Comparison of ENCODE assay signal across 8 mouse cellular contexts in genomic region chr7:133775796-133776625, GRCm38 (mm10). TPM values are rescaled to one million over a fixed set of nuclear protein-coding genes. Genes with fewer than 3 reads are reported as not detected.
DNase-seq lines count a peak whose midpoint lies in the region; ATAC-seq and TF ChIP-seq lines count a peak whose summit lies in the region.

No protein-coding gene starts in this region.

- peak overlapping the region; percentile 80 for H3K4me2 ChIP-seq in hindbrain, embryonic 11.5 days (replicated peaks; ENCODE audit: low read depth, low read length)
- H3K4me2 ChIP-seq in myocyte (ENCODE audit: low read depth): peak overlapping the region; percentile 64

- WGBS in forebrain, embryonic 10.5 days: 5% methylated on average over 38 of the region's 38 CpGs
- WGBS in hindbrain, embryonic 11.5 days: 5% methylated on average over 38 of the region's 38 CpGs

- H3ac ChIP-seq in myocyte (ENCODE audit: control insufficient read depth, insufficient read length): peak overlapping the region; percentile 32

- peak overlapping the region; percentile 87 for H3K9ac ChIP-seq in hindbrain, embryonic 11.5 days (ENCODE audit: low read depth, low read length)

- peaks cover 5% of the 10 kb centered on the region for H3K27me3 ChIP-seq in forebrain, embryonic 10.5 days (ENCODE audit: poor library complexity, severe bottlenecking)
- no peaks in the 10 kb centered on the region for H3K27me3 ChIP-seq in hindbrain, embryonic 11.5 days (ENCODE audit: control insufficient read depth, insufficient read depth, low read length)
- H3K27me3 ChIP-seq in myocyte (ENCODE audit: control insufficient read depth, insufficient read depth, insufficient read length): no peaks in the 10 kb centered on the region

- H3K9me3 ChIP-seq in forebrain, embryonic 10.5 days: no peaks in the 10 kb centered on the region
- no peaks in the 10 kb centered on the region for H3K9me3 ChIP-seq in hindbrain, embryonic 11.5 days (ENCODE audit: control insufficient read depth, low read length)

- H3K36me3 ChIP-seq in forebrain, embryonic 10.5 days (replicated peaks): no peaks in the 10 kb centered on the region
- no peaks in the 10 kb centered on the region for H3K36me3 ChIP-seq in hindbrain, embryonic 11.5 days (ENCODE audit: control insufficient read depth, insufficient read depth, low read length)
- H3K36me3 ChIP-seq in myocyte (ENCODE audit: control insufficient read depth, insufficient read depth): no peaks in the 10 kb centered on the region

- H3K4me3 ChIP-seq in forebrain, embryonic 10.5 days: peak overlapping the region; percentile 69
- peak overlapping the region; percentile 70 for H3K4me3 ChIP-seq in hindbrain, embryonic 11.5 days (ENCODE audit: low read depth, low read length)
- peak overlapping the region; percentile 40 for H3K4me3 ChIP-seq in myocyte

- peak; percentile 62 for ATAC-seq in activated CD4-positive, CD25-positive, alpha-beta regulatory T cell, adult 4 months
- ATAC-seq in hindbrain, embryonic 11.5 days (ENCODE audit: low FRiP score): no peak; the same call in none of the 2 replicates

- peak; percentile 22 for DNase-seq in ovary, postnatal 10 days (ENCODE audit: low spot score)
- no peak for DNase-seq in ovary, adult 18-20 months (ENCODE audit: low spot score)
- peak; percentile 20 for DNase-seq in forebrain, embryonic 10.5 days (ENCODE audit: extremely low spot score, low spot score)
- DNase-seq in hindbrain, embryonic 11.5 days (ENCODE audit: low spot score): no peak
- DNase-seq in liver: peak; percentile 27
- no peak for DNase-seq in embryo, embryonic 10 days (ENCODE audit: low spot score)

- peak overlapping the region; percentile 88 for H3K27ac ChIP-seq in forebrain, embryonic 10.5 days
- H3K27ac ChIP-seq in hindbrain, embryonic 11.5 days (ENCODE audit: low read depth, low read length): no peak overlapping the region

- peaks cover 10% of the 10 kb centered on the region for H3K79me2 ChIP-seq in myocyte (ENCODE audit: control insufficient read depth, insufficient read depth)

- no peak for TF ChIP-seq POLR2A in myocyte (IDR thresholded peaks at IDR 0.05; ENCODE audit: insufficient read length, low read depth)

- H3K4me1 ChIP-seq in forebrain, embryonic 10.5 days: peaks cover 39% of the 10 kb centered on the region
- H3K4me1 ChIP-seq in hindbrain, embryonic 11.5 days (replicated peaks; ENCODE audit: control insufficient read depth, insufficient read depth, low read length): no peaks in the 10 kb centered on the region

TF ChIP-seq in myocyte, 11 proteins besides CTCF, POLR2A, EP300 and RAD21:
- TF ChIP-seq MYOG (IDR thresholded peaks at IDR 0.05; ENCODE audit: control insufficient read depth in 1 of 3, insufficient read depth in 1 of 3, insufficient read length in 2 of 3, low read depth in 2 of 3): peak in 2 of 3 experiments; percentile 90 to 94
- no peak for TF ChIP-seq REST (IDR thresholded peaks at IDR 0.05; ENCODE audit: insufficient read depth, insufficient read length)
- TF ChIP-seq CEBPB (IDR thresholded peaks at IDR 0.05; ENCODE audit: insufficient read depth, poor library complexity, severe bottlenecking): no peak
- TF ChIP-seq E2F4 (IDR thresholded peaks at IDR 0.05; ENCODE audit: insufficient read depth): no peak
- peak in 2 of 3 experiments; percentile 84 to 95 for TF ChIP-seq MYOD1 (IDR thresholded peaks at IDR 0.05; ENCODE audit: control insufficient read depth in 1 of 3, insufficient read length in 2 of 3, low read depth in 2 of 3)
- TF ChIP-seq USF1 (IDR thresholded peaks at IDR 0.05; ENCODE audit: low read depth): no peak
- TF ChIP-seq POLR2AphosphoS2 (IDR thresholded peaks at IDR 0.05; ENCODE audit: insufficient read length, low read depth): no peak
- TF ChIP-seq TCF3 (IDR thresholded peaks at IDR 0.05; ENCODE audit: insufficient read length, low read depth): peak; percentile 53
TF ChIP-seq in myocyte: peak in this region for 3.

RNA-seq across cellular contexts. Expression of gene Fank1, which starts 0.7 kb away (rescaled TPM):
- not detected for polyA plus RNA-seq in activated CD4-positive, CD25-positive, alpha-beta regulatory T cell, adult 4 months (2017; shearing (Covaris generic))
- polyA plus RNA-seq in forebrain, embryonic 10.5 days (2016; fragmentation: Nextera tagmentation; extraction: Ambion mirVana): 0.57 and 1.0 TPM in 2 replicates
- polyA plus RNA-seq in hindbrain, embryonic 11.5 days (2014; fragmentation: Nextera tagmentation; extraction: Ambion mirVana): 2.2 and 2.9 TPM in 2 replicates
- 0.14 TPM for polyA plus RNA-seq in myocyte (2012; fragmentation: generic; extraction: Trizol)

RNA-seq across cellular contexts. Expression of gene Dhx32, which starts 6.5 kb away (rescaled TPM):
- 10 to 100 TPM in 1 of 2 experiments, 1 to 10 TPM in 1; 8.3 to 10.4 TPM for polyA plus RNA-seq in activated CD4-positive, CD25-positive, alpha-beta regulatory T cell, adult 4 months (2017; shearing (Covaris generic))
- 79.9 and 85.4 TPM in 2 replicates for polyA plus RNA-seq in forebrain, embryonic 10.5 days (2016; fragmentation: Nextera tagmentation; extraction: Ambion mirVana)
- 43.7 and 48.8 TPM in 2 replicates for polyA plus RNA-seq in hindbrain, embryonic 11.5 days (2014; fragmentation: Nextera tagmentation; extraction: Ambion mirVana)
- polyA plus RNA-seq in myocyte (2012; fragmentation: generic; extraction: Trizol): 31.9 TPM

Comparison
In these comparisons a context has a peak if more than half of its experiments do, and no peak if none do; other contexts are left out.
1. DNase-seq: peak in ovary, postnatal 10 days (single experiment), forebrain, embryonic 10.5 days (single experiment) and liver (single experiment); none in ovary, adult 18-20 months (single experiment), hindbrain, embryonic 11.5 days (single experiment) and embryo, embryonic 10 days (single experiment).
2. Peak in every context shown above with its lines, with median percentiles within 50 percentile points of each other: H3K4me3 ChIP-seq.